Mouse (Mus musculus): ENCODE data around the gene Psma7. TPM values are rescaled to one million over a fixed set of nuclear protein-coding genes. Genes with fewer than 3 reads are reported as not detected.
A peak's percentile ranks its signal among the peaks of the same experiment; 100 is the strongest.

The Psma7 gene
- 100 to 1,000 TPM; 189 to 195 TPM for total RNA-seq (2021)
- long read RNA-seq, experiment 1, transcript Psma7-201 (7 exons, 914 nt) = major isoform, 142 of 218 reads
- long read RNA-seq, experiment 1, partial matches to known transcripts = 54 of 218 reads
- long read RNA-seq, experiment 1, other reads (novel, unspliced or antisense) = 21 of 218 reads
- long read RNA-seq, experiment 2, transcript Psma7-201 (7 exons, 914 nt) = major isoform, 285 of 449 reads
- long read RNA-seq, experiment 2, partial matches to known transcripts = 132 of 449 reads
- long read RNA-seq, experiment 2, other reads (novel, unspliced or antisense) = 29 of 449 reads

GRCm38 (mm10) chr2:180042256-180042857 lies at the start of gene Psma7, which contains the start of gene Ss18l1:
TSS of gene Psma7 (minus strand) at chr2:180042433.
TSS of gene Ss18l1 (plus strand) at chr2:180042509.
- peak; percentile 91 for DNase-seq (ENCODE audit: low spot score in 2 of 2)

- DNase-seq (ENCODE audit: low spot score in 2 of 2) = no peak
Measured at GRCm38 (mm10) chr2:180090285-180090684, 48.1 kb upstream of the Psma7 start.

- DNase-seq (ENCODE audit: low spot score in 2 of 2) = no peak
Measured at GRCm38 (mm10) chr2:180087472-180087871, 45.2 kb upstream of the Psma7 start.

- DNase-seq (ENCODE audit: low spot score in 2 of 2) = no peak
Measured at GRCm38 (mm10) chr2:180086637-180087027, 44.4 kb upstream of the Psma7 start.

GRCm38 (mm10) chr2:180085926-180086636 lies 43.8 kb upstream of the Psma7 start:
- DNase-seq (ENCODE audit: low spot score in 2 of 2) = peak in 1 of 2 experiments; percentile 49

GRCm38 (mm10) chr2:180084565-180084964 lies 42.3 kb upstream of the Psma7 start:
- DNase-seq (ENCODE audit: low spot score in 2 of 2) = no peak

- no peak for DNase-seq (ENCODE audit: low spot score in 2 of 2)
Measured at GRCm38 (mm10) chr2:180083063-180083462, 40.8 kb upstream of the Psma7 start.

- DNase-seq (ENCODE audit: low spot score in 2 of 2) = no peak
Measured at GRCm38 (mm10) chr2:180080680-180081079, 38.4 kb upstream of the Psma7 start.

GRCm38 (mm10) chr2:180077622-180078021 lies 35.4 kb upstream of the Psma7 start:
- no peak for DNase-seq (ENCODE audit: low spot score in 2 of 2)

GRCm38 (mm10) chr2:180072886-180073285 lies 30.7 kb upstream of the Psma7 start:
- DNase-seq (ENCODE audit: low spot score in 2 of 2) = no peak

- DNase-seq (ENCODE audit: low spot score in 2 of 2) = no peak
Measured at GRCm38 (mm10) chr2:180071671-180072070, 29.4 kb upstream of the Psma7 start.

- peak; percentile 96 to 97 for DNase-seq (ENCODE audit: low spot score in 2 of 2)
Measured at GRCm38 (mm10) chr2:180070481-180071453, 28.5 kb upstream of the Psma7 start, which contains the start of gene Mtg2. TSS of gene Mtg2 (plus strand) at chr2:180070588.

GRCm38 (mm10) chr2:180069770-180070480 lies 27.7 kb upstream of the Psma7 start:
- no peak for DNase-seq (ENCODE audit: low spot score in 2 of 2)

GRCm38 (mm10) chr2:180063338-180064131 lies 21.3 kb upstream of the Psma7 start:
- no peak for DNase-seq (ENCODE audit: low spot score in 2 of 2)

- no peak for DNase-seq (ENCODE audit: low spot score in 2 of 2)
Measured at GRCm38 (mm10) chr2:180053001-180053400, 10.8 kb upstream of the Psma7 start.

- DNase-seq (ENCODE audit: low spot score in 2 of 2) = no peak
Measured at GRCm38 (mm10) chr2:180051986-180052733, 9.9 kb upstream of the Psma7 start.

GRCm38 (mm10) chr2:180050986-180051385 lies 8.8 kb upstream of the Psma7 start:
- DNase-seq (ENCODE audit: low spot score in 2 of 2) = peak; percentile 71 to 84

GRCm38 (mm10) chr2:180047980-180048635 lies 5.9 kb upstream of the Psma7 start:
- peak; percentile 44 to 51 for DNase-seq (ENCODE audit: low spot score in 2 of 2)
